Mouse (Mus musculus) heart, postnatal 0 days (tissue): ENCODE results near the gene Fosl1.

ENCODE experiments used
- CTCF ChIP-seq: IDR thresholded peaks from 2 replicates; pipeline ENCODE4 v1.5.1; 2016; ENCODE audit warnings: antibody characterized with exemption, control low read depth, low read depth
- EP300 ChIP-seq: IDR thresholded peaks from 2 replicates; pipeline ENCODE4 v1.6.1; 2016; ENCODE audit warnings: antibody characterized with exemption, low read depth

DNA sequence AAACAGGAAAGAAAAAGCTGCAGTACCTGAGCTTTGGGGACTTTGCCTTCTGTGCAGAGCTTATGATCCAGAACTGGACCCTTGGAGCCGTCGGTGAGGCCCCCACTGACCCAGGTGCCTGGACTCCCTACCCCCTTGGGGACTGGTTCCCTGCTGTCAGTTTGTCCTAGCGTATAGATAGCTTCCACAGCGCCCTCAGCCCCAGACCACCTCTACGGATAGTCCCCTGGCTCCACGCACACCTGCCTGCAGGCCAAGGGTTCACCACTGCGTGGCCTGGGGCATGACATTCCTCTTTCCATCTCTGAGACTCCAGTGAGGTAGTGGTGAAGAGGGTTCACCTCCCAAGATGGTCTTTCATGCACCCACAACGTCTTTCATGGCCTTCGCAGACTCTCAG is 15.9 kb downstream of the Fosl1 start:
- TF ChIP-seq CTCF (no peak), EP300 (no peak)
